Mouse (Mus musculus) midbrain, postnatal 0 days (tissue): ENCODE measurements around the gene Zswim7. TPM values are rescaled to one million over a fixed set of nuclear protein-coding genes. Genes with fewer than 3 reads are reported as not detected.

Experiments used
- ATAC-seq: fragments of 200-750 bp; cut with Nextera tagmentation; 2 replicates; pipeline ENCODE4 v1.8.0; 2017; ENCODE audit warnings: moderate number of reproducible peaks, mild to moderate bottlenecking, moderate TSS enrichment, moderate library complexity; ENCODE audit not compliant: low FRiP score
- DNase-seq: peaks from one replicate; pipeline ENCODE4 v3.0.0-alpha.2; 2015; ENCODE audit warnings: low spot score
- H3K27ac ChIP-seq: fragments of 300-500 bp; sonication (generic); 2 replicates; pipeline ENCODE4 v1.5.1; 2014; ENCODE audit warnings: low read depth, mild to moderate bottlenecking, low read length, mixed read lengths
- H3K27me3 ChIP-seq: fragments of 300-500 bp; sonication (generic); 2 replicates; pipeline ENCODE4 v1.6.1; 2014; ENCODE audit warnings: low read length, control low read depth, mixed read lengths; ENCODE audit not compliant: insufficient read depth
- H3K36me3 ChIP-seq: fragments of 300-500 bp; sonication (generic); 2 replicates; pipeline ENCODE4 v1.6.1; 2014; ENCODE audit warnings: low read length, control low read depth, mixed read lengths; ENCODE audit not compliant: insufficient read depth
- H3K4me1 ChIP-seq: fragments of 300-500 bp; sonication (generic); 2 replicates; pipeline ENCODE4 v1.6.1; 2014; ENCODE audit warnings: mild to moderate bottlenecking, control low read depth, antibody characterized with exemption, low read length, mixed read lengths; ENCODE audit not compliant: insufficient read depth
- H3K4me2 ChIP-seq: fragments of 300-500 bp; sonication (generic); 2 replicates; pipeline ENCODE4 v1.6.1; 2014; ENCODE audit warnings: low read depth, mild to moderate bottlenecking, low read length, mixed read lengths; ENCODE audit not compliant: poor library complexity, severe bottlenecking
- H3K4me3 ChIP-seq: fragments of 300-500 bp; sonication (generic); 2 replicates; pipeline ENCODE4 v1.5.1; 2014; ENCODE audit warnings: low read depth, mild to moderate bottlenecking, low read length, moderate library complexity
- H3K9ac ChIP-seq: fragments of 300-500 bp; sonication (generic); replicated peaks from 2 replicates; pipeline ENCODE4 v1.6.1; 2014; ENCODE audit warnings: mild to moderate bottlenecking, low read length, moderate library complexity, mixed read lengths; ENCODE audit not compliant: poor library complexity, severe bottlenecking
- H3K9me3 ChIP-seq: fragments of 300-500 bp; sonication (generic); 2 replicates; pipeline ENCODE4 v1.6.1; 2016; ENCODE audit warnings: low read length, control low read depth
- CTCF ChIP-seq: IDR thresholded peaks from 2 replicates; pipeline ENCODE4 v1.5.1; 2016; ENCODE audit warnings: antibody characterized with exemption, mild to moderate bottlenecking
- WGBS: fragments of 180-500 bp; shearing (Covaris S2); extraction: QIAGEN DNeasy Blood & Tissue Kit; methylation state at CpG from one replicate; pipeline ENCODE4 v1.1.7; 2014; 5-methylcytosine and 5-hydroxymethylcytosine counted together
- polyA plus RNA-seq: library from polyadenylated mRNA; unstranded; fragments of >200 nt; fragmentation: Nextera tagmentation; extraction: Ambion mirVana; gene quantifications from 2 replicates; pipeline ENCODE4 v1.2.1, GENCODE M21; 2015
- total RNA-seq: library from RNA; depleted of rRNA; stranded (reverse); fragments of >200 nt; gene quantifications from 2 replicates; pipeline ENCODE4 v1.2.3, GENCODE M21; 2014

The Zswim7 gene
- total and polyA plus RNA-seq, 2 experiments from 2014 or later: 8.4 to 23.8 TPM

GRCm38 (mm10) chr11:62281601-62281997, 424 bp upstream of the Zswim7 start:
- peak overlapping the region; percentile 90 for H3K27ac ChIP-seq
- WGBS: under 1% methylated on average over 39 of the region's 57 CpGs
- peak overlapping the region; percentile 60 for H3K4me2 ChIP-seq
- no peaks in the 10 kb centered on the region for H3K4me1 ChIP-seq
- H3K4me3 ChIP-seq: peak overlapping the region; percentile 95
- no peak for TF ChIP-seq CTCF
- no peaks in the 10 kb centered on the region for H3K9me3 ChIP-seq
- peak overlapping the region; percentile 98 for H3K9ac ChIP-seq
- ATAC-seq (peak; percentile 69), DNase-seq (peak; percentile 36)
- peaks cover 23% of the 10 kb centered on the region for H3K36me3 ChIP-seq
- H3K27me3 ChIP-seq: no peaks in the 10 kb centered on the region

- Histone ChIP-seq H3K9me3 (no peaks in the 10 kb centered on the region), H3K4me1 (no peaks in the 10 kb centered on the region), H3K4me2 (no peak overlapping the region), H3K27ac (no peak overlapping the region), H3K27me3 (no peaks in the 10 kb centered on the region), H3K4me3 (no peak overlapping the region), H3K36me3 (peaks cover 2% of the 10 kb centered on the region; the same call in 1 of the 2 replicates), H3K9ac (no peak overlapping the region)
- 23% methylated on average over 5 of the region's 5 CpGs for WGBS
- TF ChIP-seq CTCF: peak; percentile 87
- peak; percentile 60 for DNase-seq
- ATAC-seq: no peak
Measured at GRCm38 (mm10) chr11:62278027-62278426, 3.1 kb downstream of the Zswim7 start.

DNA sequence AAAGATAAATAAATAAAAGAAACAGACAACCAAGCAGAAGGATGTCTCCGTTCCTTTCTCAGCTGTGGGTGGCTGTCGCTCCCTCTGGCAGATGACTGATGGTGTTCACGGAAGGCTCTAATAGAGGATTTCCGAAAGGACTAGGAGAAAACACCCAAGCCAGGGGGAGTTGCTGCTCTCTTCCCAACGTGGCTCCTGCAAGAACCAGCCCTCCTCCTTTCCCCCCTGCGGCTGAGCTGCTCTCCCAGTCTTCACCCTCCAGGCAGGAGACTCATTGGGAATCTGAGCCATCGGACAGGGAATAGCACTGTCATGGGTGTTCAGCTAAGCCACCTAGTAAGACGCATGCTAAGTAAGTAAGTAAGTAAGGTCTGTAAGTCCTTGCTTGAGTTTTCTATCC, 4.1 kb downstream of the Zswim7 start:
- H3K27ac ChIP-seq: no peak overlapping the region
- no peak for TF ChIP-seq CTCF
- WGBS: 67% methylated on average over 8 of the region's 8 CpGs
- no peaks in the 10 kb centered on the region for H3K27me3 ChIP-seq
- H3K4me2 ChIP-seq: no peak overlapping the region
- no peak for DNase-seq
- ATAC-seq: no peak
- H3K36me3 ChIP-seq: no peaks in the 10 kb centered on the region
- no peak overlapping the region for H3K4me3 ChIP-seq
- no peaks in the 10 kb centered on the region for H3K9me3 ChIP-seq
- H3K9ac ChIP-seq: no peak overlapping the region
- no peaks in the 10 kb centered on the region for H3K4me1 ChIP-seq

DNA sequence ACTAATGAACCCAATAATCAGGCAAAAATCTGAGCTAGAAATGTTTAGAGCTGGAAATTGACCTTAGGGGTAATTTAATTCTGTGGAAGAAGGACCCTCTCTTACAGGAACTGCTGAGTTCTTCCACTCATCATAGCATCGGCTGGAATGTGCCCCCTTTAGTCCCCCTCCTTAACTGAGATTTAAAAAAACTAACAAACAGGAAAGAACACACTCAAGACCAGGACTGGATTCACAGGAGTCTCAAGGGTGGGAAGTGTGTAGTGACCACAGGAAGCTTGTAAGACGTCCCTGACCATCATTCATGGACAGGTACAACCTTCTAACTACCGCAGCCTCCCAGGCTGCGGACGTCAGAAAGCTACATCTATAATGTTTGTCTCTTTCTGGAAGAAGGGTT, 10.3 kb downstream of the Zswim7 start:
- Histone ChIP-seq H3K36me3 (no peaks in the 10 kb centered on the region), H3K4me2 (no peak overlapping the region), H3K27me3 (no peaks in the 10 kb centered on the region), H3K9ac (no peak overlapping the region), H3K9me3 (no peaks in the 10 kb centered on the region), H3K4me3 (no peak overlapping the region), H3K4me1 (no peaks in the 10 kb centered on the region), H3K27ac (no peak overlapping the region)
- WGBS: 67% methylated on average over 5 of the region's 5 CpGs
- no peak for DNase-seq
- ATAC-seq: no peak
- TF ChIP-seq CTCF: no peak

GRCm38 (mm10) chr11:62269097-62269496, 12.1 kb downstream of the Zswim7 start:
- no peak overlapping the region for H3K4me2 ChIP-seq
- ATAC-seq: no peak
- no peaks in the 10 kb centered on the region for H3K4me1 ChIP-seq
- WGBS: 81% methylated on average over 12 of the region's 12 CpGs
- H3K27me3 ChIP-seq: peaks cover 6% of the 10 kb centered on the region
- no peak for TF ChIP-seq CTCF
- H3K9ac ChIP-seq: no peak overlapping the region
- H3K36me3 ChIP-seq: no peaks in the 10 kb centered on the region
- no peaks in the 10 kb centered on the region for H3K9me3 ChIP-seq
- H3K4me3 ChIP-seq: no peak overlapping the region
- H3K27ac ChIP-seq: no peak overlapping the region
- DNase-seq: no peak

GRCm38 (mm10) chr11:62268381-62268780, 12.8 kb downstream of the Zswim7 start:
- TF ChIP-seq CTCF: no peak
- Histone ChIP-seq H3K4me2 (no peak overlapping the region), H3K27me3 (peaks cover 6% of the 10 kb centered on the region), H3K9ac (no peak overlapping the region), H3K4me1 (no peaks in the 10 kb centered on the region), H3K9me3 (no peaks in the 10 kb centered on the region), H3K27ac (no peak overlapping the region), H3K4me3 (no peak overlapping the region), H3K36me3 (no peaks in the 10 kb centered on the region)
- no peak for ATAC-seq
- WGBS: 86% methylated on average over 8 of the region's 8 CpGs
- no peak for DNase-seq
